Mouse (Mus musculus): Measurements from ENCODE around the gene Olfr1151.

Olfr1151 gene

DNA sequence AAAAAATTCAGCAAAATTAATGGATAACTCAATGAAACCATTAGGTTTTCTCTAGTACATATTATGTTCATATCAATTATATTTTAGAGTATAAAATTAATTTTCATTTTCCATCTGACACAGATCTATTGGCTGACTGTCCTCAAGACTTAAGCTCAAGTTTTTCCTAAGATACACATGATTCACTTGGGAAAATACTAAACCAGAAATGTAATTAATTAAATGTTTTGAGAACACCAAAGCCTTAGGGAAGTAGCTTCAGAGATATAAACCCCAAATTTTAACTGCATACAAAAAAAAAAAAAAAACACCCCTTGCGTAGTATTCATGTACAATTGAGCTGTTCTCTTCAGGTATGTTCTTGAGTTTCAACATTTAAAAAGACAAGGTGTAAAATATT is at the start of gene Olfr1151:
Gene Olfr1151, plus strand, starts transcription at position 301 of the 400 bp plus-strand sequence.
- no peak for DNase-seq

GRCm38 (mm10) chr2:87809522-87809921 is 46.1 kb upstream of the Olfr1151 start, which contains the start of gene Olfr1145:
TSS of gene Olfr1145 (plus strand) at chr2:87809822.
- no peak for DNase-seq

GRCm38 (mm10) chr2:87830233-87830632 is 25.4 kb upstream of the Olfr1151 start, which contains the start of gene Olfr1148:
TSS of gene Olfr1148 (plus strand) at chr2:87830533.
- no peak for DNase-seq

GRCm38 (mm10) chr2:87843693-87844092 is 12.0 kb upstream of the Olfr1151 start, which contains the start of gene Olfr1150-ps1:
TSS of gene Olfr1150-ps1 (plus strand) at chr2:87843993.
- no peak for DNase-seq

DNA sequence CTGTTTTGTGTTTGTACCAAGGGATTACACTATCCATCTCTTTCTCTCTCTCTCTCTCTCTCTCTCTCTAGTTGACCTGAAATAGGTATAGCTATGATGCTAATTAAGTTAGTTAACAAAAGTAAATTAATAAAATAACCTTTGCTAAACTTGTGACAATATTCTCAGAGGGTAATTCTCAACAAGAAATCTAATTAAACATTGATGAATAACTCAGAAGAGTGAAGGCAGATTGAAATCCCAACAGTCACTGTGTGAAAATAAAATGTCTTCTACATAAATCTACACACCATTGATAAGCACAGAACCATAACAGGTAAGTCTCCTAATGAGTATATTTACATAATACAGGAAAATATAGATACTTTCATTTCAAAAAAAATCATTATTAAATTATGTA is 10.5 kb downstream of the Olfr1151 start, which contains the start of gene Olfr1152:
Gene Olfr1152, plus strand, starts transcription at position 301 of the 400 bp plus-strand sequence.
- DNase-seq = no peak

GRCm38 (mm10) chr2:87894662-87895061 is 39.0 kb downstream of the Olfr1151 start, which contains the start of gene Olfr1153:
TSS of gene Olfr1153 (plus strand) at chr2:87894962.
- DNase-seq = no peak

DNA sequence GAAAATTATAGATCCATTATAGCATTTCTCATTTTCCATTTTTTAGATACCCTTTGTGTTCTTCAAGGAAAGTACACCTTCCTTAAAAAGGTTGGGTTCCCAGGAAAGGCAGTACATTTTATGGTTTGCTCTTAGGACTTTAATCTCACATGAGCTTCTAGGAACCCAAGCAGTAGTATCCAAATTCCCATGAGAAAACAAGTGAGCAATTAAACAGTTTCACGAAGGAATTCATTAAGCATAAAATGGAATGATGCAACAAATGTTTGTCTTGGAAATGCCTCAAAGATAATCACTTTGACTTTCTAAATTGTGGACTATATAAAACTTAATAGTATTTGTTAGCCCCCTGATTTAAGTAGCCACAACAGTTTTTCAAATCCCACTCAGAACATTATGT is 49.4 kb downstream of the Olfr1151 start, which contains the start of gene Olfr1154:
Gene Olfr1154, minus strand, starts transcription at position 101 of the 400 bp plus-strand sequence.
- DNase-seq = no peak

Data from cerebellum, adult 11-12 months (tissue).